Mouse (Mus musculus): Measurements from ENCODE around the gene Pbxip1. TPM values are rescaled to one million over a fixed set of nuclear protein-coding genes. Genes with fewer than 3 reads are reported as not detected.
A peak's percentile ranks its signal among the peaks of the same experiment; 100 is the strongest.

The Pbxip1 gene
- polyA plus RNA-seq, 1 experiment from 2014 or later: 52.2 TPM

GRCm38 (mm10) chr3:89390699-89391662 lies 45.5 kb upstream of the Pbxip1 start:
- 16% methylated on average over 19 of the region's 19 CpGs for WGBS
- no peak for TF ChIP-seq CTCF (IDR thresholded peaks at IDR 0.05; ENCODE audit: low read depth)
- Histone ChIP-seq H3K27me3 (replicated peaks; ENCODE audit: control insufficient read depth, insufficient read depth, low read length) (no peaks in the 10 kb centered on the region), H3K4me3 (ENCODE audit: low read depth, low read length) (peak overlapping the region; percentile 76), H3K36me3 (ENCODE audit: control insufficient read depth, insufficient read depth) (no peaks in the 10 kb centered on the region), H3K9ac (ENCODE audit: low read depth, low read length) (peak overlapping the region; percentile 83), H3K27ac (ENCODE audit: low read depth, low read length) (peak overlapping the region; percentile 97), H3K4me2 (replicated peaks; ENCODE audit: low read depth) (peak overlapping the region; percentile 85), H3K4me1 (replicated peaks; ENCODE audit: control insufficient read depth, insufficient read depth, low read length) (peaks cover 6% of the 10 kb centered on the region; the same call in 1 of the 2 replicates), H3K9me3 (ENCODE audit: control insufficient read depth) (no peaks in the 10 kb centered on the region)
- ATAC-seq: no peak

- 0 out of 2 replicates have a peak, but pooled peaks have one; percentile 11 for TF ChIP-seq CTCF (IDR thresholded peaks at IDR 0.05; ENCODE audit: low read depth)
- ATAC-seq: no peak
These were observed 44.6 kb upstream of the Pbxip1 start for GRCm38 (mm10) chr3:89391663-89392511.

GRCm38 (mm10) chr3:89392871-89393311 lies 43.6 kb upstream of the Pbxip1 start:
- H3K27ac ChIP-seq (ENCODE audit: low read depth, low read length): peak overlapping the region; percentile 97
- no peaks in the 10 kb centered on the region for H3K4me1 ChIP-seq (replicated peaks; ENCODE audit: control insufficient read depth, insufficient read depth, low read length)
- TF ChIP-seq CTCF (IDR thresholded peaks at IDR 0.05; ENCODE audit: low read depth): no peak
- ATAC-seq: no peak
- H3K9ac ChIP-seq (ENCODE audit: low read depth, low read length): peak overlapping the region; percentile 83
- peak overlapping the region; percentile 76 for H3K4me3 ChIP-seq (ENCODE audit: low read depth, low read length)
- no peaks in the 10 kb centered on the region for H3K27me3 ChIP-seq (replicated peaks; ENCODE audit: control insufficient read depth, insufficient read depth, low read length)
- H3K36me3 ChIP-seq (ENCODE audit: control insufficient read depth, insufficient read depth): no peaks in the 10 kb centered on the region
- WGBS: 0% methylated on average over 18 of the region's 24 CpGs
- H3K4me2 ChIP-seq (replicated peaks; ENCODE audit: low read depth): peak overlapping the region; percentile 85
- H3K9me3 ChIP-seq (ENCODE audit: control insufficient read depth): no peaks in the 10 kb centered on the region

More at GRCm38 (mm10) chr3:89391663-89392511, 44.6 kb upstream of the Pbxip1 start:
- H3K27ac ChIP-seq (ENCODE audit: low read depth, low read length): peak overlapping the region; percentile 97
- WGBS: 1% methylated on average over 55 of the region's 56 CpGs
- H3K9me3 ChIP-seq (ENCODE audit: control insufficient read depth): no peaks in the 10 kb centered on the region
- peak overlapping the region; percentile 85 for H3K4me2 ChIP-seq (replicated peaks; ENCODE audit: low read depth)
- peak overlapping the region; percentile 83 for H3K9ac ChIP-seq (ENCODE audit: low read depth, low read length)
- peaks cover 4% of the 10 kb centered on the region; the same call in 1 of the 2 replicates for H3K4me1 ChIP-seq (replicated peaks; ENCODE audit: control insufficient read depth, insufficient read depth, low read length)
- H3K4me3 ChIP-seq (ENCODE audit: low read depth, low read length): peak overlapping the region; percentile 76
- H3K27me3 ChIP-seq (replicated peaks; ENCODE audit: control insufficient read depth, insufficient read depth, low read length): no peaks in the 10 kb centered on the region
- no peaks in the 10 kb centered on the region for H3K36me3 ChIP-seq (ENCODE audit: control insufficient read depth, insufficient read depth)

- ATAC-seq: peak; percentile 88
- Histone ChIP-seq H3K4me3 (ENCODE audit: low read depth, low read length) (peak overlapping the region; percentile 76), H3K9ac (ENCODE audit: low read depth, low read length) (peak overlapping the region; percentile 67), H3K36me3 (ENCODE audit: control insufficient read depth, insufficient read depth) (no peaks in the 10 kb centered on the region), H3K4me1 (replicated peaks; ENCODE audit: control insufficient read depth, insufficient read depth, low read length) (no peaks in the 10 kb centered on the region), H3K27me3 (replicated peaks; ENCODE audit: control insufficient read depth, insufficient read depth, low read length) (no peaks in the 10 kb centered on the region), H3K9me3 (ENCODE audit: control insufficient read depth) (no peaks in the 10 kb centered on the region), H3K4me2 (replicated peaks; ENCODE audit: low read depth) (peak overlapping the region; percentile 85), H3K27ac (ENCODE audit: low read depth, low read length) (peak overlapping the region; percentile 97)
- TF ChIP-seq CTCF (IDR thresholded peaks at IDR 0.05; ENCODE audit: low read depth): 0 out of 2 replicates have a peak, but pooled peaks have one; percentile 6
- WGBS: under 1% methylated on average over 15 of the region's 15 CpGs
These were observed 42.9 kb upstream of the Pbxip1 start for GRCm38 (mm10) chr3:89393605-89394004.

- WGBS: under 1% methylated on average over 39 of the region's 42 CpGs
- peak within 1 kb of the TSS; percentile 76 for H3K4me3 ChIP-seq (ENCODE audit: low read depth, low read length)
- peak within 1 kb of the TSS; percentile 85 for H3K4me2 ChIP-seq (replicated peaks; ENCODE audit: low read depth)
- peak; percentile 69 for TF ChIP-seq CTCF (IDR thresholded peaks at IDR 0.05; ENCODE audit: low read depth)
- H3K27me3 ChIP-seq (replicated peaks; ENCODE audit: control insufficient read depth, insufficient read depth, low read length): no peaks in the 10 kb centered on the region
- no peaks in the 10 kb centered on the region for H3K9me3 ChIP-seq (ENCODE audit: control insufficient read depth)
- peak within 1 kb of the TSS; percentile 97 for H3K27ac ChIP-seq (ENCODE audit: low read depth, low read length)
- no peaks in the 10 kb centered on the region for H3K36me3 ChIP-seq (ENCODE audit: control insufficient read depth, insufficient read depth)
- no peaks in the 10 kb centered on the region for H3K4me1 ChIP-seq (replicated peaks; ENCODE audit: control insufficient read depth, insufficient read depth, low read length)
- peak within 1 kb of the TSS; percentile 67 for H3K9ac ChIP-seq (ENCODE audit: low read depth, low read length)
- ATAC-seq: peak; percentile 77
These were observed 42.3 kb upstream of the Pbxip1 start, which contains the start of gene Zbtb7b for GRCm38 (mm10) chr3:89394006-89394893. Gene Zbtb7b (minus strand): TSS chr3:89394776.

Measured in intestine, postnatal 0 days (tissue).